Mouse (Mus musculus) megakaryocyte, embryonic 14.5 days (primary cell): ENCODE measurements around the gene Spp2.

Experiments used
- FLI1 ChIP-seq: IDR thresholded peaks from 2 replicates; pipeline ENCODE4 v1.6.1; 2012; ENCODE audit warnings: low read length, inconsistent platforms, mixed read lengths
- GATA1 ChIP-seq: IDR thresholded peaks from 3 replicates; pipeline ENCODE4 v1.6.1; 2012; ENCODE audit warnings: mixed read lengths, low read length, inconsistent platforms, borderline replicate concordance

DNA sequence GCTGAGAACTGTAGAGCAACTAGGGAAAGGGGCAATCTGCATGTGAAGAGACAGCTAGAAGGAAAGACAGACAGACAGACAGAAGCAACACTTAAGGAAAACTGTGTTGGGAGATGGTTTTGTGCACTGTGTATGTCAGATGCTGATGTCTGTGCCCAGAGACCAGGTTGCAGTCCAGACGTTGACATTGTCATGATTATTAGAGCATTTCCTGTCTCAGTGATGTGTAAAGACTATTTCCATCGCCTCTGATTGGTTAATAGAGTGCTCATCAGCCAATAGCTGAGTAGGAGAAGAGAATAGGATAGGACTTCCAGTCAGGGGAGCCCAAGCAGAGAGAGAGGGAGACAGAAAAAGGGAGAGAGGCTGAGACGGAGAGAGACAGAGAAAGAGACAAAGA lies 25.8 kb downstream of the Spp2 start:
- TF ChIP-seq GATA1: no peak
- no peak for TF ChIP-seq FLI1
